Mouse (Mus musculus) right cerebral cortex, postnatal 14 days (tissue): Measurements from ENCODE around the gene Gm47841.

Source experiments
- DNase-seq: peaks from one replicate; pipeline ENCODE4 v3.0.0; 2022

Gene Gm47841

GRCm38 (mm10) chr15:101039651-101040050 lies 7.5 kb downstream of the Gm47841 start:
- DNase-seq: no peak

GRCm38 (mm10) chr15:101028960-101029359 lies 18.2 kb downstream of the Gm47841 start:
- DNase-seq: no peak

- no peak for DNase-seq
Observed at GRCm38 (mm10) chr15:101011352-101011751, 35.8 kb downstream of the Gm47841 start.

DNA sequence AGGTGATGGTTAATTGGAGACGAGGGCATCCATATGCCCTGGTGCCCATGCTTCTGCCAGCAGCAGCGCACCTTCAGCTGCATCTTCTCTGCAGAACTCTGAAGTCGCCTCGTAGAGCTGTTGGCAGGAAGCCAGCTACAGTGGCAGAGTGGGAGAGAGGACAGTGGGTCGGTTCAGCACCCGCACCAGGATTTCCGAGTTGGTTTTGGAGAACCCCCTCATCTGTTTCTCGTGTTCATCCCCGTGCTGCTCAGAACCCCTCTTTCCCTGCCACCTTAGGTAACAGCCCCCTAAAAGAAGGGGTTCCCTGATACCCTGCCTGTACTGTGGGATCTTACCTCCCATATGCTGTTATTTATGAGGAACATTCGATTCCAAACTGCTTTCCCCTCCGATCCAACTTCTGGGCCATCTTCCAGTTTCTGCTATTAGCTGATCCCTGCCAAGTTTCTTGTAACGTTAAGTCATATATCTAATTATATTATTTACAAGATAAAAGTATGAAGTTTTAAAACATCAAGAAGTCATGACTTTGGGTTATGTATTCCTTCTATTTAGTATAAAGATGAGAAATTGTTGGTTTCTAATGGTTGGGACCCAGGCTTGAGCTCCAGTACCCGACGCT lies 38.7 kb downstream of the Gm47841 start:
- DNase-seq: peak; percentile 66

- DNase-seq: no peak
Observed at GRCm38 (mm10) chr15:101007236-101007635, 40.0 kb downstream of the Gm47841 start.

- DNase-seq: no peak
Observed at GRCm38 (mm10) chr15:101006251-101007040, 40.8 kb downstream of the Gm47841 start.

DNA sequence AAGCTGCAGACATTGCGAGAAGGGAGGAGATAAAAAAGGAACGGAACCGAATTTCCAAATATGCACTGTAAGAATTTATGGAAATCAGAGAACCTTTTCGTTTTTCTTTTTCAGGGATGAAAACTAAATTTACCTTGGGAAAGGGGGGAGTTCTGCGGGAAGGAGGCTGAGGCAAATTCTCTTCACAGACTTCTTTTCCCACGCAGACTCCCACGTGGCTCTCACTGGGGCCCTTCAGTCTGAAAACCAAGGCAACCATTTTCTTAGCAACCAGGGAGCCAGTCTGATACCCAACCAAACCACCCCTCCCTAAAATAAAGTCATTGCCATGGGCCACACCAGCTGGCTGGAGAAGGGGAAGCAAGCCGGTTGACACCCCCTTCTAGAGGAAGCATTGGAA lies 41.5 kb downstream of the Gm47841 start:
- DNase-seq: peak; percentile 43

DNA sequence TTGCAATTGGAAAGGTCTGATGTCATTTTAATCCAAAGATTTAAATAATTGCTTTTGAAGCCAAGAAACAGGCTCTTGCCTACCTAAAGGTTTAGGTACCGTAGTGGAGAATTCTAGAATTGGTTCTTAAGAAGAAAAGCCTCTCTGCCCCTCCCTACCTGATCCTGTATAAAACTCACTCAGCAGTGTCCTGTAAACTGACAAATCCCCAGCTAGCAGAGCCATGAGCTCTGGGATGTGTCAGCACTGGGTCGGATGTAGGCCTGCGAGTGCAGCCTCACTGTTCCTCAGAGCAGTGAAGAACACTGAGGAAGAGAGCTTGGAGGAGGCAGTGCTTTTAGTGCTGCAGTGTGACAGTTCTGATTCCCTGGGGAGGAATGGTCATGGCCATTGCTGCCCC lies 42.7 kb downstream of the Gm47841 start:
- DNase-seq: no peak

DNA sequence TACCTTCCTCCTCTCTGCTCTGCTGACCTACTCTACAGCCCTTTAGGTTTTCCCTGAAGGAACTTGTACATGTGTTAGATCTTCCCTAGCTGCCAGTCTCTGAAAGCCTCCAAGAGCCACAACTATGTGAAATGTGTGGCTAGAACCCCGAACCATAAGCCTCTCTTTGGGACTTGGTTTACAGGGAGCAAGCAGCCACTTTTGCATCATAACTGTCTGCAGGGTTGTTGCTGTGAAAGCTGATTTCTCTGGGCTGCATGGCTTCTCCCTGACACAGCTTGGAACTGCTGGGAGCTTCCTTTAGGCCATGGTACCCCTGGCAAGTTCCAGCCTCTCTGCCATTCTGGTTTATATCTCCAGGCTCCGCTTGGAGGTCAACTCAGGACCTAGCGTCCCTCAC lies 44.7 kb downstream of the Gm47841 start:
- DNase-seq: no peak

DNA sequence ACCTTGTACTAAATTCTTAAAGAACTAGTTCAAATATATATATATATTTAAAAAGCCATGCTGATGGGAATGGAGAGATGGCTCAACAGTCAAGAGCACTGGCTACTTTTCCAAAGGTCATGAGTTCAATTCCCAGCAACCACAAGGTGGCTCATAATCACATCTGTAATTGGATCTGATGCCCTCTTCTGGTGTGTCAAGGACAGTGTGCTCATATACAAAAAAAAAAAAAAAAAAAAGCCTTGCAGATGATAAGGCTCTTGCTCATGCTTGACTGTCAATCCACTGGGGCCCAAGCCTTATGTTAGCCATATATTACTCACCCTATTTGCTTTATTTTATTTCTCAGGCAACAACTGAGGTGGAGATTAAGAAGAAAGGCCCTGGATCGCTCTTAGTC lies 45.5 kb downstream of the Gm47841 start:
- DNase-seq: no peak

DNA sequence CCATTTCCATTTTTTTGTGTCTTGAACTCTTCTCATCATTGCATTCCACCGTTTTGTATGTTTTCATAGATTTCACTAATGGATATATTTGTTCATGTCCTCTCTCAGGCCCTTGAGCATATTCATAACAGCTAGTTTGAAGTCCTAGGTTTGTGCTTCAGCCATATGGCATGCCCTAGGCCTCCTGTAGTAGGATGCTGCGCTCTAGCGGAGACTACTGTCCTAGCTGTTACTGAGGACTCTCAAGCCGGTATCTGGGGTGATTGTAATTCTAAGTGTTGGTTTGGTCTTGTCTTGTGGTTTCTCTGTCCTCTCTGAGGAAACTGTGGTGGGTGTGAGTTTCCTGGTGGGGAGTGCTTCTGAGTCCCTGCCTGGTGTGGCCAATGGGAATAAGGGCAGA lies 50.1 kb downstream of the Gm47841 start:
- peak; percentile 43 for DNase-seq
